Mouse (Mus musculus) neural tube, embryonic 13.5 days (tissue): ENCODE measurements around the gene Tmem217. TPM values are rescaled to one million over a fixed set of nuclear protein-coding genes. Genes with fewer than 3 reads are reported as not detected.

Experiments used
- ATAC-seq: fragments of 200-750 bp; cut with Nextera tagmentation; 2 replicates; pipeline ENCODE4 v1.8.0; 2017; ENCODE audit warnings: low read depth, mild to moderate bottlenecking, moderate TSS enrichment, moderate library complexity
- H3K27ac ChIP-seq: fragments of 300-500 bp; sonication (generic); replicated peaks from 2 replicates; pipeline ENCODE4 v1.5.1; 2015; ENCODE audit warnings: moderate library complexity, mild to moderate bottlenecking, inconsistent platforms
- H3K27me3 ChIP-seq: fragments of 300-500 bp; sonication (generic); 2 replicates; pipeline ENCODE4 v1.6.1; 2015; ENCODE audit warnings: mild to moderate bottlenecking, inconsistent platforms
- H3K36me3 ChIP-seq: fragments of 300-500 bp; sonication (generic); 2 replicates; pipeline ENCODE4 v1.6.1; 2015; ENCODE audit warnings: mild to moderate bottlenecking, inconsistent platforms
- H3K4me1 ChIP-seq: fragments of 300-500 bp; sonication (generic); replicated peaks from 2 replicates; pipeline ENCODE4 v1.6.1; 2015; ENCODE audit warnings: inconsistent platforms
- H3K4me2 ChIP-seq: fragments of 300-500 bp; sonication (generic); 2 replicates; pipeline ENCODE4 v1.6.1; 2015; ENCODE audit warnings: inconsistent platforms, mild to moderate bottlenecking, moderate library complexity
- H3K4me3 ChIP-seq: fragments of 300-500 bp; sonication (generic); 2 replicates; pipeline ENCODE4 v1.5.1; 2015; ENCODE audit warnings: mild to moderate bottlenecking, inconsistent platforms
- H3K9ac ChIP-seq: fragments of 300-500 bp; sonication (generic); 2 replicates; pipeline ENCODE4 v1.6.1; 2015; ENCODE audit warnings: moderate library complexity, mild to moderate bottlenecking, inconsistent platforms
- H3K9me3 ChIP-seq: fragments of 300-500 bp; sonication (generic); 2 replicates; pipeline ENCODE4 v1.6.1; 2016; ENCODE audit warnings: inconsistent platforms
- WGBS: fragments of 180-500 bp; shearing (Covaris S2); methylation state at CpG from one replicate; pipeline ENCODE4 v1.1.7; 2015; 5-methylcytosine and 5-hydroxymethylcytosine counted together
- polyA plus RNA-seq: library from polyadenylated mRNA; unstranded; fragments of >200 nt; fragmentation: Nextera tagmentation; extraction: Ambion mirVana; gene quantifications from 2 replicates; pipeline ENCODE4 v1.2.1, GENCODE M21; 2015

Tmem217 gene
- polyA plus RNA-seq, 1 experiment from 2014 or later, result 1.9 TPM

DNA sequence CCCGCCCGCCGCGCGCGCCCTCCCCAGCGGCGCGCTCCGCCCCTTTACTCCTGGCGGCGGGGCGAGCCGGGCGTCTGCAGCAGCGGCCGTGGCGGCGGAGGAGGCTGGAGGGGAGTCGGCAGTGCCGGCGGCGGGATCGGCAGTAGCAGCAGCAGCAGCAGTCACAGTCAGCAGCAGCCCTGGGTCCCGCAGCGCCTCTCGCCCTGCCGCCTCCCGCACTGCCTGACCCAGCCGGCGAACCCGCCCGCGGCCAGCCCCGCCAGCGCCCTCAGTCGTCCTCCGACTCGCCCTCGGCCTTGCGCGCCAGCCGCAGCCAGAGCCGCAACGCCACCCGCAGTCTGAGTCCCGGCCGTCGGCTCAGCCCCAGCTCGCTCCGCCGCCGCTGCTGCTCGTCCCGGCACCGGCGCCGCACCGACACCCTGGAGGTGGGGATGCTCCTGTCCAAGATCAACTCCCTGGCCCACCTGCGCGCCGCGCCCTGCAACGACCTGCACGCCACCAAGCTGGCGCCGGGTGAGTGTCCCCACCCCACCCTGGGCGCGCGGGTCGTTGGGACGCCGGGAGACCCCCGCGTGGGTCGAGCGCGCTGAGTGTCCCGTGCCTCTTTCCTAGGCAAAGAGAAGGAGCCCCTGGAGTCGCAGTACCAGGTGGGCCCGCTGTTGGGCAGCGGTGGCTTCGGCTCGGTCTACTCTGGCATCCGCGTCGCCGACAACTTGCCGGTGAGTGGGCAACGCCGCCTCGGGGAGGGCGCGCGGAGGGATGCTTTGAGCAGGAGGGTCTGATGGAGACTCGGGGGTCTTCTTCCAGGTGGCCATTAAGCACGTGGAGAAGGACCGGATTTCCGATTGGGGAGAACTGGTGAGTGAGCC lies 61.2 kb downstream of the Tmem217 start, which contains the start of gene Pim1:
Pim1 (plus strand) TSS at position 41 of the 869 bp plus-strand sequence.
- Histone ChIP-seq H3K27me3 (no peaks in the 10 kb centered on the region), H3K27ac (peak within 1 kb of the TSS; percentile 97), H3K4me2 (peak within 1 kb of the TSS; percentile 91), H3K4me1 (peaks cover 44% of the 10 kb centered on the region), H3K36me3 (peaks cover 13% of the 10 kb centered on the region), H3K9ac (peak within 1 kb of the TSS; percentile 93), H3K4me3 (peak within 1 kb of the TSS; percentile 91), H3K9me3 (no peaks in the 10 kb centered on the region)
- ATAC-seq, result peak; percentile 83
- under 1% methylated on average over 93 of the region's 99 CpGs for WGBS

DNA sequence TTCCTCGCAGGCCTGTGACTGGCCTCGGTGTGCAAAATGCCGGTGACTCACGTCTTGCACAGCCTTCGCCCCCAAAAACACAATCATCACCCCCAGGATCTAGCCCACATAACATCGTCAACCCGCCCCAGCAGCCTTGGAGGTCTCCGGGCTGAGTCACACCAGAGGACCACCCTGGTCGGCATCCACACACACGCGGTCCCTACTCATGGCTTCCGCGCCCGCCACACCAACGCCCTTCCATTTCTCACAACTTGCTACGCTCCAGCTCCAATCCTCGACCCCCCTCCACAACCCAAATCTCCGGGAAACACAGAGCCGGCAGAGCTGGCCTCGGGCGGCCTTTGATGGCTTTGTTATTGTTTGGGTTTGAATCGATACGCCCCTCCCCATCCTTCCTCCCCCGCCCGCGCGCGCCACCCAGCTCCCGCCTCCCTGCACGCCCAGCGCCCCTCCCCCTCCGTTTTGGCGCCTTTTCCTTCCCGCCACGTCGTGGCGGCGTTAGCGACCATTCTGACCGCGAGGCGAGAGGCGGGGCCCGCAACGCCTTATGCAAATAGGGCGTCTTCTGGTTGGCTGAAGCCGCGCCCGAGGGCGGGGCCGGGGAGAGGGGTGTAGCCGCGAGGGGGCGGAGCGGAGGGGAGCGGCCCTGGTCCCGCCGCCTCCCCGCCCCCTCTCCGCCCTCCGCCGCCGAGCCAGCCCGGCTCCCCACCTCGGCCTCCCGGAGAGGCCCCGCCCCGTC lies 62.0 kb downstream of the Tmem217 start:
- H3K4me3 ChIP-seq, result peak overlapping the region; percentile 91
- peak overlapping the region; percentile 97 for H3K27ac ChIP-seq
- H3K4me2 ChIP-seq, result peak overlapping the region; percentile 91
- H3K27me3 ChIP-seq, result no peaks in the 10 kb centered on the region
- peaks cover 44% of the 10 kb centered on the region for H3K4me1 ChIP-seq
- no peaks in the 10 kb centered on the region for H3K9me3 ChIP-seq
- WGBS, result under 1% methylated on average over 48 of the region's 68 CpGs
- H3K36me3 ChIP-seq, result peaks cover 13% of the 10 kb centered on the region
- peak overlapping the region; percentile 93 for H3K9ac ChIP-seq
- peak; percentile 93 for ATAC-seq

DNA sequence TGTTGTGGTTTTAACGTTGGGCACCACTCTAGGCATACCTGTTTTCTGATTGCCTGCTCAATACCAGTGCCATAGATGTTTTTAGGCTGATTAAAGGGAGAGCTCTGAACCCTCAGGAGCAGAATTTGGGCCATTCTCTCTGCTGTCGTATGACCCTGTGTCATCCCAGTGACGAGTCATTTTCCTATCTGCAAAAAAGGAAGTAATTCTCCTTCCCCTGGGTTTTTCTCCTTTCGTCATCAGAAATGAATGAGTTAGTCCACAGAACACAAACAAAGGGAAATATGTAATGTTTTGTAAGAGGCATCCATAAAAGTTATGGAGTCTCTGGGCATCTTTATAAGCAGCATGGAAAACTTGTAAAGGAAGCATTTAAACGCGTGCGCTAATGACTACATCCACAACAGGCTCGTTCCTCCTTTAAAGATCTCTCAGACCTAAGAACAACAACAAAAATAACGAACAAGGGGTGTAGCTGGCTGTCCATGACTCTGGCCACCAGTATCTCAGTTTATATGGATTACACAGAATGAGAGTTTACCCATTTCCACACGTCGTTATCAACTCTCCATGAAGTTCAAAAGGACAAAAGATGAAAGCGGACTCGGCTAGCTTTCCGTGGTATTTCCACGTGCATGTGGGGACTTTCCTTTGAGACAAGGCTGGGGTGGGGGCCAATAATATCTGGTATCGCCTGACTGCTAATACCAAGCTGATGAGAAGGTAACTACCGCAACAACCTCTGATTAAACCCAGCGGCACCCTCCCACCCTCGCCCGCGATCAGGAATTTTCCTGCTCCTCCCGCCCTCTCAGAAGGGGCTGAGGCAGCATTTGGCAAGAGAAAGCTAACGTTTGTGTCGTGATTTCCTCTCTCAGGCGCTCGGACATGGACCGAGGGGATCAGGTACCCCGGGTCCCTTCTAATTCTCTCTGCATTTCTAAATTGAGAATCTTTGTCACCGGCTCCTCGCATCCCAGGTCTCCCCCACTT lies 62.9 kb downstream of the Tmem217 start:
- peaks cover 40% of the 10 kb centered on the region for H3K4me1 ChIP-seq
- H3K27ac ChIP-seq, result peak overlapping the region; percentile 97
- H3K27me3 ChIP-seq, result no peaks in the 10 kb centered on the region
- no peaks in the 10 kb centered on the region for H3K9me3 ChIP-seq
- H3K4me3 ChIP-seq, result peak overlapping the region; percentile 91
- peak overlapping the region; percentile 91 for H3K4me2 ChIP-seq
- ATAC-seq, result peak; percentile 7
- 4% methylated on average over 30 of the region's 30 CpGs for WGBS
- peak overlapping the region; percentile 88 for H3K9ac ChIP-seq
- peaks cover 8% of the 10 kb centered on the region for H3K36me3 ChIP-seq

DNA sequence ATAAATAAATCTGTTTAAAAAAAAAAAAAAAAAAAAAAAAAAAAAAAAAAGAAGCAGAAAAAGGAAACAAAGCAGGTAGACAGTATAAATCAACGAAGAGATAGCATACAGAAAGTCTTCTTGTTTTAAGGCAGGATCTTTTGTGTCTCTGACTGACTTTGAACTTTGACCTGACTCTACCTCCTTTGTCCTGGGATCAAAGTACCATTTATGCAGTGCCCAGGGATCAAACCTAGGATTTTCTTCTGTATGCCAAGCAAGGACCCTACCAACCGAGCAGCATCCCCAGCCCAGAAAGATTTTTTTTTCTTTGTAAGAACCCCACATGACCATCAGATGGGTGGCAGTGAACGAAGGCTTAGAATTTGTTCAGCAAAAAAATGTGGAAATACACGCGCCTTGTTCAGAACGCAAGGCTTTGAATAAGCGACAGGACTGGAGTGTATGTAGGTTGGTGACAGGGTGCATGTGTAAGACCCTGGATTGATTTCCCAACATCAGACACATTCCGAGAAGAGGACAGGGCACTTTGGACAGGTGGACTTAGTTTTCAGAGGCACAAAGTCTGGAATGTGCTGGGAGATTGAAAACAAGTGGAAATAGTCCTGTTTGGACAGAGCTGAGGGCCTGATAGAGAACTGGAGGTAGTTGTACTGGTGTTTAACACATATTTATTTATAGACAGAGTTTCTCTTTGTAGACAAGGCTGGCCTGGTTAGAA lies 63.8 kb downstream of the Tmem217 start:
- ATAC-seq, result no peak
- 78% methylated on average over 8 of the region's 8 CpGs for WGBS
- no peak overlapping the region for H3K9ac ChIP-seq

DNA sequence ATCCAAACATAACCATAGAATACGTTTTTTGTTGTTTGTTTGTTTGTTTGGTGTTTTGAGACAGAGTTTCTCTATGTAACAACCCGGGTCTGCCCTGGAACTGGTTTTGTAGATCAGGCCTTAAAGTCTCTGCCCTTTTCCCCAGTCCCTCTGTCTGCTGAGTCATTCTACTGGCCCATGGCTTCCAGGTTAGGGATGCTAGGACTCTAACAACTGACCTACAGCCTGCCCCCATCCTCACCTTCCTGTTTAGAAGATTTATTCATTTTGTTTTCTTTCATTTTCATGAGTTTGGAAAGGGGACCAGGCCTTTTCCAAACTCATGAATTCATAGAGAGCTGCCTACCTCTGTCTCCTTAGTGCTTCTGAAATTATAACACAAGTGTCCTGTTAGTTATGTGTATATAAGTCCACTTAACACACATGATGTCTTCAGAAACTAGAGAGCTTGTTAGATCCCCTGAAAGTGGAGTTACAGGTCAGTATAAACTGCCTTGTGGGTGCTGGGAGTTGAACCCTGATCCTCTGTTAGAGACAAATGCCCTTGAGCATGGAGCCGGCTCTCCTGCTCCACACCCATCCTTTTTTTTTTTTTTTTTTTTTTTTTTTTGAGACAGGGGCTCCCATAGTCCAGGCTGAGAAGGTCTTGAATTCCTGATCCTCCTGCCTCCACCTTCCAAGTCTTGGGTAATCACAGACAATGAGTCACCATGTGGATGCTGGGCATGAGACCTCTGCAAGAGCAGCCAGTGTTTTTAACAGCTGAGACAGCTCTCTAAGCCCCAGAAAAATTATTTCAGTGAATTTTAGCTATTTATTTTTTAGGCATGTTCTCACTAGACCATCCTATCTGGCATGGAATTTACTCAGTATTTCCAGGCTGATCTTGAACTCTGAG lies 66.6 kb downstream of the Tmem217 start:
- H3K9me3 ChIP-seq, result no peaks in the 10 kb centered on the region
- H3K4me3 ChIP-seq, result no peak overlapping the region
- H3K27ac ChIP-seq, result no peak overlapping the region
- no peak for ATAC-seq
- no peaks in the 10 kb centered on the region for H3K27me3 ChIP-seq
- H3K36me3 ChIP-seq, result no peaks in the 10 kb centered on the region
- WGBS, result 79% methylated on average over 3 of the region's 3 CpGs
- peaks cover 13% of the 10 kb centered on the region for H3K4me1 ChIP-seq
- H3K9ac ChIP-seq, result no peak overlapping the region
- H3K4me2 ChIP-seq, result no peak overlapping the region

More for the DNA sequence above, 63.8 kb downstream of the Tmem217 start:
- no peaks in the 10 kb centered on the region for H3K36me3 ChIP-seq
- peak overlapping the region; percentile 91 for H3K4me2 ChIP-seq
- H3K27me3 ChIP-seq, result no peaks in the 10 kb centered on the region
- no peaks in the 10 kb centered on the region for H3K9me3 ChIP-seq
- H3K4me3 ChIP-seq, result no peak overlapping the region
- peaks cover 32% of the 10 kb centered on the region for H3K4me1 ChIP-seq
- no peak overlapping the region for H3K27ac ChIP-seq

DNA sequence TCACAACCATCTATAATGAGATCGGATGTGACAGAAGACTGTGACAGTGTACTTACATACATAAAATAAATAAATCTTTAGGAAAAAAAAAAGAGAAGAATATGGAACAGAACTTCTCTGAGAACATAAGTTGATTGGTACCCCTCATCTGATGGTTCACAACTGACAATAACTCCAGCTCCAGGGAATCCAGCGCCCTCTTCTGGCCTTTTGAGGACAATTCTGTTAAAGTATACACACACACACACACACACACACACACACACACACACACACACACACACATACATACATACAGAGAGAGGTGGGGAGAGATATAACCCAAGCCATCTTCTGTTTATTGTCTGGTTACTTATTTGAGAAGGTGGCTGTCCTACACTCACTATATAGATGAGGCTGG lies 67.8 kb downstream of the Tmem217 start:
- Histone ChIP-seq H3K36me3 (no peaks in the 10 kb centered on the region), H3K4me2 (no peak overlapping the region), H3K9me3 (no peaks in the 10 kb centered on the region), H3K27ac (no peak overlapping the region), H3K4me3 (no peak overlapping the region), H3K9ac (no peak overlapping the region), H3K27me3 (no peaks in the 10 kb centered on the region), H3K4me1 (peaks cover 10% of the 10 kb centered on the region)
- 95% methylated on average over 2 of the region's 2 CpGs for WGBS
- no peak for ATAC-seq

DNA sequence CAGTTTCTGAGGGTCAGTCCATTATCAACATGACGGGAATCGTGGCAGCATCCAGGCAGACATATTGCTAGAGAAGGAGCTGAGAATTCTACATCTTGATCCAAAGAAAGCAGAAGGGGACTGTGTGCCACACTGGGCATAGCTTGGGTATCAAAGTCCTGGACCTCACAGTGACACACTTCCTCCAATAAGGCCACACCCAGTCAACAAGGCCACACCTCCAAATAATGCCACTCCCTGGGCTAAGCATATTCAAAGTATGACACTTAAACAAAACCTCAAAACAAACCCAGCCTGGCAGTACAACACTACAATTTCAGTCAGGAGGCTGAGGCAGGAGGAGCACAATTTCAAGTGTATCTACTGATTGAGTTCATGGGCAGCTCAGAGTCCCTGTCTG lies 68.9 kb downstream of the Tmem217 start:
- Histone ChIP-seq H3K4me3 (no peak overlapping the region), H3K27me3 (no peaks in the 10 kb centered on the region), H3K36me3 (no peaks in the 10 kb centered on the region), H3K4me2 (no peak overlapping the region), H3K9me3 (no peaks in the 10 kb centered on the region), H3K9ac (no peak overlapping the region), H3K27ac (no peak overlapping the region), H3K4me1 (no peaks in the 10 kb centered on the region)
- WGBS, result 96% methylated on average over 2 of the region's 2 CpGs
- no peak for ATAC-seq

DNA sequence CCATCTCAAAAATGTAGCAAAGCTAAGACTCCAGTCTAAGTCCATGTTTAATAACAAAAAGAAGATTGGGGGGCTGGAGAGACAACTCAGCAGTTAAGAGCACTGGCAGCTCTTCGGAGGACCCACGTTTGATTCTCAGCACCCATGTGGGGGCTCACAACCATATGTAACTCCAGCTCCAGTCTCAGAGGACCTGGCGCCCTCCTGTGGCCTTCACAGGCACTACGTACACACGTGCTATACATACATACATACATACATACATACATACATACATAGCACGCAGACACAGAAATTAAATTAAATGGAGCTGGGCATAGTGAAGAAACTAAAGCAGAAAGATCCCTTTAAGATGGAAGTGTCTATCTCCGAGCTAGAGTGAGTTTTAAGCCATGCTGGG lies 69.6 kb downstream of the Tmem217 start:
- Histone ChIP-seq H3K9ac (no peak overlapping the region), H3K4me1 (no peaks in the 10 kb centered on the region), H3K36me3 (no peaks in the 10 kb centered on the region), H3K4me3 (no peak overlapping the region), H3K27ac (no peak overlapping the region), H3K9me3 (no peaks in the 10 kb centered on the region), H3K4me2 (no peak overlapping the region), H3K27me3 (no peaks in the 10 kb centered on the region)
- WGBS, result 93% methylated on average over 7 of the region's 7 CpGs
- ATAC-seq, result no peak

DNA sequence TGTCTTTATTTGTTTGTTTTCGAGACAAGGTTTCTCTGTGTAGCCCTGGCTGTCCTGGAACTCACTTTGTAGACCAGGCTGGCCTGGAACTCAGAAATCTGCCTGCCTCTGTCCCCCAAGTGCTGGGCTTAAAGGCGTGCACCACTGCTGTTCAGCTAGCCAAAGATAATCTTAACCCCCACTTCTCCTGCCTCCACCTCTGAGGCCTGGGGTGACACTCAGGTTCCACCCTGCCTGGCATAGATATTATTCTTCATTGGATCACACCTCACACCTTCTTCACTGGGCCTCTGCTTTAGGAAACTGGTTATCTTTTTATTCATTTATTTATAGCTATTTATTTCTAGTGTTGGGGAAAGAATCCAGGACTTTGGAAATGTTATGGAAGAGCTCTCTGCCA lies 71.9 kb downstream of the Tmem217 start:
- H3K27me3 ChIP-seq, result no peaks in the 10 kb centered on the region
- no peak for ATAC-seq
- no peak overlapping the region for H3K4me2 ChIP-seq
- no peaks in the 10 kb centered on the region for H3K9me3 ChIP-seq
- no peak overlapping the region for H3K27ac ChIP-seq
- no peaks in the 10 kb centered on the region for H3K36me3 ChIP-seq
- no peaks in the 10 kb centered on the region for H3K4me1 ChIP-seq
- no peak overlapping the region for H3K4me3 ChIP-seq
- no peak overlapping the region for H3K9ac ChIP-seq
- WGBS, result 83% methylated on average over 2 of the region's 2 CpGs

DNA sequence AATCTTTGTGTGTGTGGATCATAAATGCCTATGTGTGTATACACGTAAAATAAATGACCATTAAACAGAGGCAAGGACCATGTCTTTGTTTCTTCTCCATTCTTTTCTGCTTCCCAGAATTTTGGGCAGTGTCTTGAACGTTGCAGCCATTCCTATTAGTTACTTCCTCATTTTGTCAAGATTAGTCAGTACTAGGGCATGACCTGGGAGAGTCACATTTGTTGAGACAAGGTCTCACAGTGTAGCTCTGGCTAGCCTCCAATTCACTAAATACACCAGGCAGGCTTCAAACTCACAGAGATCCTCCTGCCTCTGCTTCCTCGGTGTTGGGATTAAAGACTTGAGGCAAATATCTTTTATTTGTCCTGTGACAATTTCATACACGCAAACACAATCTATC lies 73.9 kb downstream of the Tmem217 start:
- Histone ChIP-seq H3K9me3 (no peaks in the 10 kb centered on the region), H3K4me3 (no peak overlapping the region), H3K36me3 (no peaks in the 10 kb centered on the region), H3K9ac (no peak overlapping the region), H3K4me2 (no peak overlapping the region), H3K4me1 (no peaks in the 10 kb centered on the region), H3K27ac (no peak overlapping the region), H3K27me3 (no peaks in the 10 kb centered on the region)
- 92% methylated on average over 4 of the region's 4 CpGs for WGBS
- ATAC-seq, result no peak
